Mouse (Mus musculus) stomach, embryonic 16.5 days (tissue): ENCODE data around the gene Msh4. TPM values are rescaled to one million over a fixed set of nuclear protein-coding genes. Genes with fewer than 3 reads are reported as not detected.

Experiments
- ATAC-seq: fragments of 200-750 bp; cut with Nextera tagmentation; 2 replicates; pipeline ENCODE4 v1.8.0; 2017; ENCODE audit warnings: moderate number of reproducible peaks, moderate TSS enrichment; ENCODE audit not compliant: insufficient read depth, low FRiP score
- H3K27ac ChIP-seq: fragments of 300-500 bp; sonication (generic); 2 replicates; pipeline ENCODE4 v1.5.1; 2014; ENCODE audit warnings: low read length
- H3K27me3 ChIP-seq: fragments of 300-500 bp; sonication (generic); 2 replicates; pipeline ENCODE4 v1.6.1; 2014; ENCODE audit warnings: low read length, control low read depth, mixed read lengths; ENCODE audit not compliant: control insufficient read depth, insufficient read depth
- H3K36me3 ChIP-seq: fragments of 300-500 bp; sonication (generic); 2 replicates; pipeline ENCODE4 v1.6.1; 2014; ENCODE audit warnings: low read length; ENCODE audit not compliant: control insufficient read depth, insufficient read depth
- H3K4me1 ChIP-seq: fragments of 300-500 bp; sonication (generic); 2 replicates; pipeline ENCODE4 v1.6.1; 2014; ENCODE audit warnings: low read length, control low read depth, mixed read lengths; ENCODE audit not compliant: control insufficient read depth, insufficient read depth
- H3K4me2 ChIP-seq: fragments of 300-500 bp; sonication (generic); 2 replicates; pipeline ENCODE4 v1.6.1; 2014; ENCODE audit warnings: low read depth, low read length, mixed read lengths
- H3K4me3 ChIP-seq: fragments of 300-500 bp; sonication (generic); replicated peaks from 2 replicates; pipeline ENCODE4 v1.5.1; 2014; ENCODE audit warnings: mild to moderate bottlenecking, low read length
- H3K9ac ChIP-seq: fragments of 300-500 bp; sonication (generic); 2 replicates; pipeline ENCODE4 v1.6.1; 2014; ENCODE audit warnings: low read length
- H3K9me3 ChIP-seq: fragments of 300-500 bp; sonication (generic); replicated peaks from 2 replicates; pipeline ENCODE4 v1.6.1; 2016; ENCODE audit warnings: low read length, control low read depth; ENCODE audit not compliant: control insufficient read depth
- WGBS: fragments of 180-500 bp; shearing (Covaris S2); extraction: QIAGEN DNeasy Blood & Tissue Kit; methylation state at CpG from one replicate; pipeline ENCODE4 v1.1.7; 2014; 5-methylcytosine and 5-hydroxymethylcytosine counted together
- polyA plus RNA-seq: library from polyadenylated mRNA; unstranded; fragments of >200 nt; fragmentation: Nextera tagmentation; extraction: Ambion mirVana; gene quantifications from 2 replicates; pipeline ENCODE4 v1.2.1, GENCODE M21; 2015

Gene Msh4
- polyA plus RNA-seq, 1 experiment from 2014 or later, result not detected

DNA sequence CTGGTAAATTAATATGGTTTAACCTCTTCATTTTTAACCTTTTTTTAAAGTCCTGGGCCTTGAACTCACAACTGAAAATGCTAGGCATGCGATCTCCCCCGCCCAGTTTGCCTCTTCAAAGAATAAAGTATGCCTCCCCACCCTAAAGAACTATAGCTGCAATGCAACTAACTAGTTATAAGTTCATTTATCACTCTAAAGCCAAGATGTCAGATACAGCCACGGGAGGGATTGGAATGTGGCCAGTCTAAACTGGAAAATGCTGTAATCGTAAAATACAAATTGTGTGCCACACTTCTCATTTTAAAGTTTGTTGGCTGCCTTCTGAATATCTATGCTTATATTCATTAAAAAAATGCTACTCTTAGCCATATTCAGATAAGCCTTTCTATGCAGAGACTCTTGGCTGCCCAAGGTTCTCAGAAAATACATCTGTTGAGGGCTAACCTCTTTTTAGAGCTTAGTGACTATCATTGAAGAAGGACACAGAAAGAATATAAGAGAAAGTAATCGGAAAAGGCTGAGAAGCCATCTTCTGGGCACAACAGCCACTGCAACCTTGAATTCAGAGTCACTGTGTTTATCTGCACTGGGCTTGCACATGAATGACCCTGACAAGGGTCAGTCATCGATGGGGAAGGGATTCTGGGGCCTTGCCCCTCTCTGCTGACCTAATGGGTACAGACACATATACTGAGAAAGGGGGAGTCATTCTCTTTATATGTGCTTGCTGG, 7.7 kb upstream of the Msh4 start:
- H3K27ac ChIP-seq, result peak overlapping the region; percentile 97
- 25% methylated on average over 6 of the region's 6 CpGs for WGBS
- peak overlapping the region; percentile 98 for H3K4me3 ChIP-seq
- H3K9me3 ChIP-seq, result no peaks in the 10 kb centered on the region
- peak overlapping the region; percentile 81 for H3K9ac ChIP-seq
- peaks cover 36% of the 10 kb centered on the region for H3K4me1 ChIP-seq
- peaks cover 13% of the 10 kb centered on the region for H3K36me3 ChIP-seq
- no peak for ATAC-seq
- H3K27me3 ChIP-seq, result no peaks in the 10 kb centered on the region
- H3K4me2 ChIP-seq, result peak overlapping the region; percentile 81

DNA sequence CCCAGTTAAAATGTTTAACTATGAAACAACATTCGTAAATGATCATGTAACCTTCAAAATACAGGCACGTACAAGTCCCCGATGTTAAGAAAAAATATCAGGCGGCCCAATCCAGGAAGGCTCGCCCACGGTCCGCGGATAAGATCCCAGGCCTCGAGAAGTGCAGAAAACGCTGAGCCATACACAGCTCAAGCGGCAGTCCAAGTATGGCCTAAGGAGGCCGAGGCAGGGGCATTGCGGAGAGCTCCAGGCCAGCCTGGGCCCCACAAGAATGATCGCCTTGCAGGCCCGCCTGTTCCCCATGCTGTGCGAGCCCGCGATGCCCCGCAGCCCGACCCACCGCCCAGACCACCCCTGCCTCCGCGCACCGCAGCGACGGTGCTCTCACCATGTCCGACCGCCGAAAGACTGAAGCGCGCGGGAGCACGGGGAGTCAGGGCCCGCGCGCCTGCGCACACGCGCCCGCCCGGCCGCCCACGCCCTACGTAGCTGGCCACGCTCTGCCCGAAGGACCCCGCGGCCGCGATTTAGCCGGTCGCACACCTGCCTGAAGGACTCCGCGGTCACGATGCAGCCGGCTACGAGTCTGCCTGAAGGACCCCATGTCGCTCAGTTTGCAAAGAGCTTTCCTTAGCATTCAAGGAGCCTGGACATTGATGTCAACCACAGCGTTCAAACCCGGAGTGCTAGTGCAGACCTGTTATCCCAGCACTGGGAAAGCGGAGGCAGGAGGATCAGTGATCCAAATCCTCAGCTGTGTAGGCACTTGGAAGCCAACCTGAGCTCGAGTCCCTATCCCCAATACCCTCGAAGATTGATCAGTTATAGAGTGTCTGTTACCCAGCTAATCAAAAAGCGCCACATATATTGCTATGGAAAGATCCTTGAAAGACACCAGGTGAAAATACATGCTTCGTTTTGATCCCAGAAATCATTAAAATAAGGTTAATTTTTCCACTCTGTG, 6.9 kb upstream of the Msh4 start, which contains the start of gene Rabggtb:
Rabggtb (minus strand) TSS at position 464 of the 964 bp plus-strand sequence.
- H3K36me3 ChIP-seq, result peaks cover 22% of the 10 kb centered on the region
- peak within 1 kb of the TSS; percentile 96 for H3K4me2 ChIP-seq
- peak within 1 kb of the TSS; percentile 97 for H3K9ac ChIP-seq
- H3K4me1 ChIP-seq, result peaks cover 41% of the 10 kb centered on the region
- no peaks in the 10 kb centered on the region for H3K27me3 ChIP-seq
- peak within 1 kb of the TSS; percentile 97 for H3K27ac ChIP-seq
- peak; percentile 97 for ATAC-seq
- H3K4me3 ChIP-seq, result peak within 1 kb of the TSS; percentile 98
- under 1% methylated on average over 65 of the region's 65 CpGs for WGBS
- H3K9me3 ChIP-seq, result no peaks in the 10 kb centered on the region

DNA sequence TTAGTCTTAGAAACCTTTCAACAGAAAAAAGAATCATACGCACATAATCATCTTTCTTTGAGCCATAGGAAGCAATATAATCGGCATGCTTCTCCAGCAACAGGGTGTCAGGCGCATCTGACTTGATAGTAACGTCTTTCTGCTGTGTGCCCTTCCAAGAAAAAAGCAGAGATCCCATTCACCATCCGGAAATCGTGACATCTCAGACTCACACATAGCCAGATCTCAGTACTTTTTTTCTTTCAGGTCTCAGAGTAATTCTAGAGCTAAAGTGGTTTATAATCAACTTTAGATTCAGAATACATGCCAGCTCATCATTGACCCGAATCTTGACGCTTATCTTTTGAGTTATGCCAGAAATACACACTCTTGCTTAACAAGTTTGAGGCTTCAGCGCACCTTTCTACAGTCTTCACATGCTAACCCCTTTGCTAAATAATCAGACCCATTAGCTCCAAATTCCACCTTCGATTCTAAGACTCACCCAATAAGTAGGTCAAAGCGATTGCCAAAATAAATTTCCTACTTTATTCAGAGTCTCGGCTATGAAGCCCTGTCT, 6.0 kb upstream of the Msh4 start:
- Histone ChIP-seq H3K4me2 (peak overlapping the region; percentile 96), H3K9me3 (no peaks in the 10 kb centered on the region), H3K27me3 (no peaks in the 10 kb centered on the region), H3K4me3 (peak overlapping the region; percentile 98), H3K9ac (peak overlapping the region; percentile 97), H3K27ac (peak overlapping the region; percentile 93), H3K36me3 (peaks cover 30% of the 10 kb centered on the region), H3K4me1 (peaks cover 41% of the 10 kb centered on the region)
- 2% methylated on average over 12 of the region's 12 CpGs for WGBS
- no peak for ATAC-seq

DNA sequence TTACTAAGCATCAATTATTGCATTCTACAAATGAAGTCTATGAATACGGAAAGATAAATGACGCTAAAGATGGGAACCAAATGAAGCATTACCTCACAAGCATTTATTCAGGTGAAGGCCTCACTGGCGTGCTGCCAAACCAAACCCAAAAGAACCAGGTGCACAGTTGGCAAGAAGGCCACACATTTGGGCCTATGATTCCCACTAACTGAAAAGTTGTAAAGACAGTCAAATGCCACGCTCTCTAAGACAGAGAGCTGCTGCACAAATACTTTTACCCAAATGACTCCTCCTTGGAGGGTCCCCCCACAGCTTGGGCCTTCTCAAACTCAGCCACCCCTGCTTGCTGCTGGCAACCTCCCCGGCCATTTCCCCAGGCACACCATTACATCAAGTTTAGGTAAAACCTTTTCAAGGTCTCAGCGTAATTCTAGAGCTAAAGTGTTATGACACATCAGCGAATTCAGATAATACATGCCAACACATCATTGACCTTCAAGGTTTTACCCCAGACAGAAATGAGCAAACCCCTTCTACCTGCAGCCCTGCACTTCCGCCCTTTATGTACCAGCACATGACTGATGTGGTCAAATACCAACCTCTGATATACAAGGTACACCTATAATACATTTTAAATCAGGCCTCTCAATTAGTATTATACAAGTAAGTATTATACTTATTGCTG, 5.4 kb upstream of the Msh4 start:
- Histone ChIP-seq H3K36me3 (peaks cover 35% of the 10 kb centered on the region), H3K9ac (peak overlapping the region; percentile 97), H3K4me2 (peak overlapping the region; percentile 96), H3K4me3 (peak overlapping the region; percentile 98), H3K9me3 (no peaks in the 10 kb centered on the region), H3K4me1 (peaks cover 41% of the 10 kb centered on the region), H3K27ac (peak overlapping the region; percentile 93), H3K27me3 (no peaks in the 10 kb centered on the region)
- no peak for ATAC-seq
- 29% methylated on average over 8 of the region's 8 CpGs for WGBS

DNA sequence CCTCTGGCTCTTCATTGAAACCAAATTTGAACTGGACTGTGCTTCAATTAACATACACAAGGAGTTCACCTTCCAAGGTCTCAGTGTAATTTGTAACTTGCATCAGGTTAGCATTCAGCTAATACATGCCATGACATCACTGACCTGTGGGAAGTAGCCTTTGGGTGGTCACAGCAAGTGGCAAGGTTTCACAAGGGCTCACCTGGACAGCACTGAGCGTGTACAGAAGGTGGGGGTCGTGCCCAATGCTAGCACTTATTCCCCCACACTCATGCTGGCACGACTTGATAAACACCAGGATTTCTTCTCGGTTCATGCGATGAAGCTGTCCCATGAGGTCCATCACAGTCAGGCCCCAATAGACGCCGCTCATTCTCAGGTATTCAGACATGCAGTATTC, 4.6 kb upstream of the Msh4 start:
- Histone ChIP-seq H3K27ac (peak overlapping the region; percentile 41; the same call in 1 of the 2 replicates), H3K9me3 (no peaks in the 10 kb centered on the region)
- 56% methylated on average over 7 of the region's 7 CpGs for WGBS

DNA sequence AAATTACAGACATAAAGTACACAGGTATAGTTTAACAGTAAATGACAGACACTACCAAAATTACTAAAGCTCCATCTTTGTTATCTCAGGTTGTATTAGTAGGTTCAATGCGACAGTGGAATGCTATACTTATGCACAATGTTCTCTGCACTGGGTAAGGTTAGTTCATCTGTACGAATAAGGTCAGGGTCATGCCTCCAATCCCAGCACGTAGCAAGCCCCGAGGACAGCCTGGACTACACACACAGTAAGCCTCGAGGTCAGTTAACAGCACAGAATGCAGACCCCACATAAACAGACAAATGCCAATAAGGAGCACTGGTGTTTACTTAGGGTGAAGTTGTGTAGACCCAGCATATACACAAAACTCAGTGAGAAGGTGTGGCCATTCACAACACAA, 3.0 kb upstream of the Msh4 start:
- 0 out of 2 replicates have a peak overlapping the region, but pooled peaks have one; percentile 96 for H3K4me2 ChIP-seq
- H3K27me3 ChIP-seq, result no peaks in the 10 kb centered on the region
- no peak overlapping the region for H3K9ac ChIP-seq
- peaks cover 55% of the 10 kb centered on the region for H3K36me3 ChIP-seq
- H3K4me1 ChIP-seq, result peaks cover 40% of the 10 kb centered on the region
- no peaks in the 10 kb centered on the region for H3K9me3 ChIP-seq
- 66% methylated on average over 5 of the region's 5 CpGs for WGBS
- no peak for ATAC-seq
- H3K27ac ChIP-seq, result no peak overlapping the region
- H3K4me3 ChIP-seq, result no peak overlapping the region

More for the DNA sequence above, 4.6 kb upstream of the Msh4 start:
- Histone ChIP-seq H3K36me3 (peaks cover 43% of the 10 kb centered on the region), H3K4me2 (peak overlapping the region; percentile 96), H3K9ac (peak overlapping the region; percentile 97), H3K4me3 (peak overlapping the region; percentile 98), H3K27me3 (no peaks in the 10 kb centered on the region), H3K4me1 (peaks cover 41% of the 10 kb centered on the region)
- no peak for ATAC-seq

DNA sequence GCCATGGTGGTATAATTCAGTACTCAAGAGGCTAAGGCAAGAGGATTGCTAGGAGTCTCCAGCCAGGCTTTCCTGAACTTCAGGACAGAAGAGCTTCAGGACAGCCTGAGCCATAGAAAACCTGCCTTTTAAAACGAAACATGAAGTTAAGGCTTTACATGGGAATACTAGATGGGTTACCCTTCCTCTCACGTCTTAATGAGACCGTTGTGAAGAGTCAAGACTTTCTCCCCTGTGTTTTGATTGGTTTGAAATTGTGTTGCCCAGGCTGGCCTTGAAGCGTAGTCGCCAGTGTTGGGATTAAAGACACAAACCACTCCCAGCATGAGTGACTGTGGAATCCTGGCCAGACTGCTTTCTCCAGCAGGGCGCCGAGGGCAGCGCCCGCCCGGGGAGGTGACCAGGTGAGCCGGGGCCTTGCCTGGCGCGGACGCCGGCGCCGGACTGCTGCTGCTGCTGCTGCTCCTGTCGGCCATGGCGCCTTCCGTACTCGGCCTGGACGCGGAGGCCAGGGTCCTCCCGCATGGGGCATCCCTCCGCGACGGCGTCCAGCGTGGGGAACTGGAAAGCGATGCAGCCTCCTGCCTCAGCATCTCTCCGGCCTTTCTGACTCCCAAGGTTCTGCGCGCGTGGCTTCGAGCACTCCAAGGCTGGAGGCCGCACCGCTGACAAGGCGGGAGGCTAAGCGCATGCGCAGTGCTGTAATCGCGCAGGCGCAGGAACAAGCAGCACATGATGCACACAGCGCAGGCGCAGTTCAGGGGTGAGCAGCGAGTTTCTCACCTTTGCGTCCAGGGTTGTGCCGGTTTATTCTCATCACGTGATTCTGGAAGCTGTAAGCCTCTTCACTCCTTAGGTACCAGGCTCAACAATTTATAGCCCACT, 445 bp downstream of the Msh4 start:
- 85% methylated on average over 49 of the region's 49 CpGs for WGBS
- Histone ChIP-seq H3K4me1 (peaks cover 23% of the 10 kb centered on the region), H3K36me3 (peaks cover 60% of the 10 kb centered on the region), H3K27me3 (no peaks in the 10 kb centered on the region), H3K4me3 (no peak overlapping the region), H3K9me3 (no peaks in the 10 kb centered on the region), H3K9ac (no peak overlapping the region), H3K4me2 (no peak overlapping the region), H3K27ac (no peak overlapping the region)
- ATAC-seq, result no peak

DNA sequence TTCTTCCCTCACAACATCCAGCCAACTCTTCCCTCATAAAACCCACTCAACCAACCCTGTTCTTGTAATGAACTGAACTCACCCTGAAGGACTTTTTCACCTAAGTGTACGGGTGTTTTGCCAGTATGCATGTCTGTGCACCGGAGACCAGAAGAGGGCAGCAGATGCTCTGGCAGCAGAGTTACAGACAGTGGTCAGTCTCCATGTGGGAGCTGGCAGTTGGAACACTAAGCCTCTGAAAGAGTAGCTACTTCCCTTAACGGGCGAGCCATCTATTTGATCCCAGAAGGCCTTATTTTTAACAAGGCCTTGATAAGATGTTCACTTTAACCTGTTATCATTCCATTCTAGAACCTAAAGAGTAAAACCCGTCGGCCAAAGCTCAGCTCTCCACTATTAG, 1.4 kb downstream of the Msh4 start:
- H3K9ac ChIP-seq, result no peak overlapping the region
- H3K4me2 ChIP-seq, result no peak overlapping the region
- H3K36me3 ChIP-seq, result peaks cover 55% of the 10 kb centered on the region
- H3K9me3 ChIP-seq, result no peaks in the 10 kb centered on the region
- no peaks in the 10 kb centered on the region for H3K27me3 ChIP-seq
- no peak overlapping the region for H3K27ac ChIP-seq
- 63% methylated on average over 6 of the region's 6 CpGs for WGBS
- peaks cover 15% of the 10 kb centered on the region for H3K4me1 ChIP-seq
- no peak for ATAC-seq
- H3K4me3 ChIP-seq, result no peak overlapping the region
